Mouse (Mus musculus): Measurements from ENCODE around the gene Nfam1.

Gene Nfam1

DNA sequence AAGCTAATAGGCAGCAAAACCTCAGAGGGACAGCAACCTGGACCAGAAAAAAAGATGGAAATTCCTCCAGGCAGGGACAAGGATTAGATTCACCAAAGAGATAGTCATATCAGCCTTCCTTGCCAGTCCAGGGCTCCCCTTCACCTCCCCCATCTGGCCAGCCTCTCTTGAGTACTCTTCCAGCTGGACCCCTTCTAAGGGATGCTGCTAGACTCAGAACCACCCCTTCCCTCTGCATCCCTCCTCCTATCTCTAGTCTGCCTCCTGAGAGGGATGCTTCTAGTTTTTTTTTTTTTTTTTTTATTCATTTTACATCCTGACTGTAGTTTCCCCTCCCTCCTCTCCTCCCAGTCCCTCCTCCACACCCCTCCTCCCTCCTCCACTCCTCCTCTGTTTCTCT, 36.7 kb downstream of the Nfam1 start:
- in situ Hi-C loops (cut with MboI, MseI), result no loop called here

DNA sequence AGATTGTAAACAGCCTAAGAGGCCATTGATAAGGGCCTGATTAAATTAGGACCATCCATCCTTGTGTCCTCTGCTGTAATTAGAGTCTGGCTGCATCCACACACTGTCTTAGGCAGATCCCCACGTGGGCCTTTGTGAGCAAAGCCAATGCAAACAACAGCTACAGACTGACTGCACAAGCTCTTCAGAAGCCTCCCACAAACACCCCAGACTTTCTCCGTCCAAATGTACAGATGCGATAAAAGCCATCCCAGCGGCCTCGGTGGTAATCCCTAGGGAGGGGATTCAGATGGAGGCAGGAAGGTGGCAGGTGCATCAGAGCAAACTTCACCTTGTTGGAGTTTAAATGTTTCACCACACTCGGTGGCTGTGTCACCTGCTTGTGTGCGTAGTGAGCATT, 37.9 kb downstream of the Nfam1 start:
- in situ Hi-C loops (cut with MboI, MseI), result no loop called here

DNA sequence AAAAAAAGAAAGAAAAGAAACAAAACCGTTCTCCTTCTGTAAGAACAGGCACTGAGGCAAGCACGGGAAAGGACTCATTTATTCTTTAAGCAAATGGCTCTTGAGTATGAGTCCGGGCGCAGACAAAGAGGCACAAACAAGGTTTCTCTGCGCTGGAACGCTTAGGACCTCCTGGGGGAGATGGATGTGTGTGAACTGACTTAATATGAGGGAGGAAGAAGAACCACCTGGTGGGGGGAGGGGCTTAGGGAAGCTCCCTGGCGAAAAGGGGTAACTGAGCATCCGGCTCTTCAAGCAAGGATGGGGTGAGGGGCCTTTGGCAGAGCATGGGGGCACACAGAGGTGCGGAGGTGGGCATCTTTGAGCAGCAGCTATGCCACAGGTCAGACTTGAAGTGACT, 40.2 kb downstream of the Nfam1 start:
- in situ Hi-C loops (cut with MboI, MseI), result no loop called here

DNA sequence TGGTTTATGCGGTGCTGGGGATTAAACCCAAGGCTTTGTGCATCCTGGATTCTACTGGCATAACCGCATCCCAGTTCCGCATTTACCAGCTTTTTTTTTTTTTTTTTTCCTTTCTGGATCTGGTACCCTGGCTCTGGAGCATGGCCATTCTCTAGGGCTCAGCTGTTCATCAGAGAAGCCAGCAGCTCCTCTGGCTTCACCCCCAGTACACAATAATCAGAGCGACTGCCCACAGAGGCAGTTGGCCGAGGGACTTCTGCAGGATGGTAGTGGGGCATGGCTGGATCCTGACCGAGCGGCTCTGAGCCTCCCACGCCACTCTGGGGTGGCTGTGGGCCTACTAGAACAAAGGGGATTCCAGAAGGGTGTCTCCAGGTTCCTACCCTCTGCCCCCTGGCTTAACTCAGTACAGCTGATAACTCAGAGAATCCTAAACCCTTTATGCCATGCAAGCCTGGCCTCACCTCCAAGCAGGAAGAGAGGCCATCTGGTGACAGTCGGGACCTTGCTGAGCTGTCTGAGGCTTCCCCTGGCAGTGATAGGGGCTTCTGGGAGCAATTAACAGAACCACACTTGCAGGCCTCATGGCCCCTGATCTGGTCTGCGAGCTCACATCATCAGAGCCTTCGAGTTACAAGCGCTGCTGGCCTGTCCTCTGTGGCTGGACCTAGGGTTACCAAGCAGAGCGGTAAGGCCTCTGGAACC, 40.9 kb downstream of the Nfam1 start:
- in situ Hi-C loops (cut with MboI, MseI), result no loop called here

DNA sequence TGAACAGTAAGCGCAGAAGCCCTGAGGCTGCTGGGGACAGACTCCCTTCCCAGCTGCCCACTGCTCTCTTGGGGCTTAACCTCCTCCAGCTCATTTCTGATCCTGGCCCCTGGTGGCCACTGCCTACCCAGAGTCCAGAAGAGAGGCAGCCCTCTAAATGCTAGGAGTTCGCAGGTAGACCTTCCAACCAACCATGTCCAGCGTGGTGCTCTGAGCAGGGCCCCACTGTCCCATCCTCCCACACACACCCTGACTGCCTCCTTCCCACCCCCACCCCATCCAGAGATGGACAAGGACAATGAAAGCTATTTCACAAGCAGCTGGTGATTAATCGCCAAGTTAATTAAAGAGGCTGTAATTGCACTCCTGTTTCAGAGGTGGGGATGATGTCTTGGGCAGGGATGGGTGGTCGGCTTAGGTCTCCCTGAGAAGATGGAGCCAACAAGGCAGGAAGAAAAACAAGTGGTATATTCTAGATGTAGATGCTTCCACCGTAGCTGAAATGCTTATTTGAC, 43.9 kb downstream of the Nfam1 start:
- in situ Hi-C loops (cut with MboI, MseI), result loop anchor here in 1 of 2 experiments (10.0 kb wide), 1 partner anchor 1464 kb away; no protein-coding TSS in a partner anchor

DNA sequence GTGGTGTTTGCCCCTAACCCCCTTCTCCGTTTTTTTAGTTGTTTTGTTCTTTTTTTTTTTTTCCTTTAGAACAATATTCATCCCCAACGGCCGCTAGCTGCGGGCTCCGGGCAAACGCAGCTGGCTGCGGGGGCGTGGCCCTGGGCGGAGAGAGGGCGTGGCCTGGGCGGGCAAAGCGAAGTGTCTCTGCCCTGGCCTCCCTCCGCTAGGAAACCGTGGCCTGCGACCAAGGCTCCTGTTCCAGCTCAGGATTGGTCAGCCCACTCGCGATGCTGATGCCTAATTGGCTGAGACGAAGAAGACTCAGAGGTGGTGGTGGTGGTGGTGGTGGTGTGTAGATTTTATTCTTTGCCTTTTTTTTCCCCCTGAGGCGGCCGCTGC, 45.4 kb downstream of the Nfam1 start, which contains the start of gene Tcf20:
TSS of gene Tcf20 (minus strand) at position 141 of the 381 bp plus-strand sequence.
- in situ Hi-C loops (cut with MboI, MseI), result loop anchor here in 1 of 2 experiments (10.0 kb wide), 1 partner anchor 1463 kb away; no protein-coding TSS in a partner anchor

DNA sequence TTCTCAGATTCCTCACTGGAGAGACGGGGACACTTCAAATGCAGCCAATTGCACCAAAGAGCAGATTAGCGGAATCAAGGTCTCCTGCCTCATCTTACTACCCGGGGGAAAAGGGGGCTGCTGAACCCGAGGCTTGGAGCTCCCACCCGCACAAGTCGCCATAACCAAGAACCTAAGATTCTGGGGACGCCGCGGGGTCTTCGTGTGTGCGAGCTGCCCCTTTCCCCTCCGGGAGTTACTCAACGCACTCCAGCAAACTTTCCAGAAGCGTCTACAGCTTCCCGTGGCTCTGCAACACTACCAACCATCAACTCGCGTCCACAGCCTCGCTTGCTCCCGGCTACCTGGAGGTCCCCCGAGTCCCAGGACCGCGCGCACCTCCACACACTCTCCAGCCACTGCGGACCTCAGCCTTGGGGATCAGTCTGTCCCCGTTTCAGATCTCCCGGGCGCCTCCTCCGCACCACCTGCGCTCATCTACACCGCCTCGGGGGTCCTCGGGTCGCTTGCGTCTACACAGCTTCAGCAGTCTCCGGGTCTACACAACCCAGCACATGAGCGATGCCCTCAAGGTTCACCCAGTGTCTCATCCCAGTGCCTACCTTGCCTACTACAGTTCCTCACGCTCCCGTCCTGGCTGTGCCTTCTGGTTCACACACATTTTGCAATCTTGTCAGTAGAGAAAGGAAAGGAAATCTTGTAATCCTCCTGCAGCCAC, 45.9 kb downstream of the Nfam1 start:
- in situ Hi-C loops (cut with MboI, MseI), result loop anchor here in 1 of 2 experiments (10.0 kb wide), 1 partner anchor 1462 kb away; no protein-coding TSS in a partner anchor

DNA sequence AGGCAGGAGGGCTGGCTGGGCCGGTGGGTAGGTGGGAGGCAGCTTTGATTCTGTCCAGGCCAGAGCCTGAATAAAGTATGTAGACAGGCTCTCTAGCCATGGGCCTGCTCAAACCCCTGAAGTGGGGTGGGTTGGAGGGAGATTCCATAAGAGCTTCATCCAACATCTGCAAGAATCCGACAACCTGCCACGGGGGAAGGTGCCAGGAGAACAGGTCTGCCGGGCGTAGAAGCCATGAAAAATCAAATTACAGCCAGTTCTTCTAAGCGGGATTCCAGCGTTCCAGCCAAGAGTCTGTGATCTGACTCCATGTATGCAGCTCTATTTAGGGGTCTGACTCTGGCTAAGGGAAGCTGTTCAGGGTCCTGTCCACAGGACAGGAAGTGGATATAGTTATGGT, 48.5 kb downstream of the Nfam1 start:
- in situ Hi-C loops (cut with MboI, MseI), result loop anchor here in 1 of 2 experiments (5.0 to 10.0 kb wide), 2 partner anchors 53 to 1460 kb away; no protein-coding TSS in a partner anchor

DNA sequence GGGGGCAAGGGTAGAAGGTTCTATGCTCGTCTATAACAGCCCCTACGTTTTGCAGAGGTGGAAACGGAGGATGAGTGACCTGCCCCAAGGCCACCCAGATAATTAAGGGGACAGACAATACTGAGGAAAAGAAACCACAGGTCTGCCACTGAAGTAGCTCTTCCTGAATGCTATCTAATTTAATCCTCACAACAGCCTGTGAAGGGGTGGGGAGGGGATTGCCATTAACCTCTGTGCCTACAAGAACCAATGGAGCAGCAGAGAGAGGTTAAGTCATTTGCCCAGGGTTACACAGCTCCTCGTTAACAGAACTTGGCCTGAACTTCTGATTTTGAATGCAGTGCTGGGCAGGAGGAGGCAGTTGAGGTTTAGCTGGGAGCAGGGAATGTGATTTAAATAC, 49.0 kb downstream of the Nfam1 start:
- in situ Hi-C loops (cut with MboI, MseI), result loop anchor here in 1 of 2 experiments (5.0 to 10.0 kb wide), 2 partner anchors 53 to 1459 kb away; no protein-coding TSS in a partner anchor

DNA sequence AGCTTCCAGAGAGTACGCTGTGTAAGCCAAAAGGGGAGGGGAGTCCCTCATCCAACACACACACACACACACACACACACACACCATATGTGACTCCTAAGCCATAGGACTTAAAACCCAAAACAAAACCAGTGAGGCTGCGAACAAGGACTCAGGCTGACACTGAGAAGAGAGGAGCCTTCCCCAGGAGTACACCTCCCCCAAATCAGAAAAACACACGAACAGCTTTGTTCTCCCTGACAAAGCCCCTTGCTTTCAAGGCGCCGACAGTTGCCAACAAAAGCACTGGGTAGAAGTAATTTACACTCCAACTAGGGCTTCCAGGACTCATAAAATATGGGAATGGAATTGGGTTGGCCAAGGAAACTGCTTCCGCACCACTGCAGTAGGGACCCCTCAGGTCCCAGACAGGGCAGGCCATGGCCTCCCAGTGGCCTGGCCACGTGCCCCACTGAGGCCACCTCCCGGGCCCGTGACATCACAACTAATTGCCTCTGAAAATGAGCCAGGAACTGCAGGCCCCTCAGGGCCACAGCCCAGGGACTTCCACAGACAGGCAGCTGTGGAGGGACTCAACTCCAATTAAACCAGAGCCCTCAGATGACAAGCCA, 49.6 kb downstream of the Nfam1 start:
- in situ Hi-C loops (cut with MboI, MseI), result loop anchor here in 1 of 2 experiments (5.0 to 10.0 kb wide), 2 partner anchors 54 to 1459 kb away; no protein-coding TSS in a partner anchor

DNA sequence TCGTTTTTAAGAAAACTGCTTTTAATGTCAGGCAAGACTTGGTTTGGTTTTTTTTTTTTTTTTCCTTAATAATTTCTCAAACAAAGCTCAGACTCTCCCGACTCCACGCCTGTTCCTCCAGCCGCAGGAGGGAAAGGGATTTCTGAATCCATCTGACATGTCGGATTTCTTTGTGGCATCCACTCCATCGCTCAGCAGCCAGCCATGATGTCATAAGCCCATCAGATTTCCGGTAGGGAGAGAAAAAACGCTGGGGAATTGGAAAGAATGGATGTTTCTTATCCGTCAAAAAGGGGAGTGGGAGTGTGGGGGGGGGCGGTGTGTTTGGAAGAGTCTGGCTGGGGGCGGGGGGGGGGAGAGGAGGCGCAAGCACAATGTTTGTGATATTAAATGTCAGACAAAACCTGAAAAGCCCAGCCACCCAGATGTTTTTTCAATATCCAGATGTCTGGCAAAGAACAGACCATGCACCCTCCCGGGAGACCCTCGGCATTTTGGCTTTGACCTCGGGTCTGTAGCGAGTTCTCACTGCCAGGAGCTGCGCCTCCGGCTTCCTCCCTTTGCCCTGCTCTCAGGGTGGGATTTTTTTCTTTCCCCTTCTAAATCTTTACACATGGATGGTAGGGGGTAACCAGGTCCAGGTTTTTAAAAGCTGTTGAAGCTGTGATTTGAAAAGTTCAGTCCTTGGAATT, 50.2 kb downstream of the Nfam1 start:
- in situ Hi-C loops (cut with MboI, MseI), result loop anchor here in 1 of 2 experiments (5.0 to 10.0 kb wide), 2 partner anchors 54 to 1458 kb away; no protein-coding TSS in a partner anchor

DNA sequence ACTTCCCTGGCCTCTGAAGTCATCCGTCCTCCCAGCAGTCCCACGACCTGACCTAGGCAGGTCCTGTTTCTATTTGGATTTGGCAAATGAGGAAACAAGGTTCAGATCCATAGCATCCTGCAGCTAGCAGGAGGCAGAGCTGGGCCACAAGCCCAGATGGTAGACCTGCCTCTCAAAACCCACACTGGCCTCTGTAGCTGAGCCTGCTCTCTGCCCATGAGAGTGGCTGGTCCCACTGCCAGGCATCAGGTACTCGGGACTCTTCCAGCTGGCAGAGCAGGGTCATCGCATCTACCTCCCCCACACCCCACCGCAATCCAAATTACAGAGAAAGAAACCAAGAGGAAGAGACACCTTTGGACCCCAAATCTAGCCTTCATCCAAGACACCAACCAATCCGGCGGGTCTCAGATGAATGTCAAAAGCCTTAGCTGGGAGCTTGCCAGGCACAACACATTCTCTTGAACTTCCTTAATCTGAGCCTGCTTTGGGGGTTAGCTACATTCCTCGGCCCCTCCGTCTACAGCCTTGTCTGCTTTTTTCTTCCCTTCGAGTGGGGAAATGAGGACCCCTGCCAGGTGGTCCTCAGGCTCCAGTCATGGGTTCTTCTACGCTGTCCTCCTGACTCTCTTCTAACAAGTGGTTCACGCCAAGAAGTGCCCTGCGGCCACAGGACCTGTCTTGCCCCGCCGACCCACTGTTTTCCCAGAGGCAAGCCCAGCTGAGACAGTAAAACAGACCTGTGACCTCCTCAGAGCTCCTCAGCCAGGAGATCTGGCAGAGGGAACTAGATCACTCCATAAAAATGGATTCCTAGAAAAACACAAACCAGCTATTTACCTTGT, 51.2 kb downstream of the Nfam1 start:
- in situ Hi-C loops (cut with MboI, MseI), result loop anchor here in 1 of 2 experiments (5.0 to 10.0 kb wide), 2 partner anchors 55 to 1457 kb away; no protein-coding TSS in a partner anchor

DNA sequence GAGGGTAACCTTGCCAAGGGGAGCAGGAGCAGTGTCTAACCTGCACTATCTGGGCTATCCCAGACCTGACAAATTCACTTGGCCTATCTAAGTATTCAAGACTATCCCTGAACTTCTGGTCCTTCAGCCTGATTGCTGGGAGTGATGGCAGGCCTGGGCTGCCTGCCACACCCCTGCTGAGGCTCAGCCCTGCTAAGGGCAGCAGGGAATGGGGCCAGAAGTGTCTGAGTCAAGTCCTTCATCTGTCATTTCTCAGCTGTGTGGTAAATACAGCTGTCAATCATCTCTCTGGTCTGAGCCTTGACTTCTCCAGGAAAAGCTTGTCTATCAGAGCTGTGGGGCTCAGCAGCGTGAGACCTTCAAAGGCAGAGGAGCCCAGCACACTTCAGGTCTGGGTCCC, 53.6 kb downstream of the Nfam1 start:
- in situ Hi-C loops (cut with MboI, MseI), result no loop called here

DNA sequence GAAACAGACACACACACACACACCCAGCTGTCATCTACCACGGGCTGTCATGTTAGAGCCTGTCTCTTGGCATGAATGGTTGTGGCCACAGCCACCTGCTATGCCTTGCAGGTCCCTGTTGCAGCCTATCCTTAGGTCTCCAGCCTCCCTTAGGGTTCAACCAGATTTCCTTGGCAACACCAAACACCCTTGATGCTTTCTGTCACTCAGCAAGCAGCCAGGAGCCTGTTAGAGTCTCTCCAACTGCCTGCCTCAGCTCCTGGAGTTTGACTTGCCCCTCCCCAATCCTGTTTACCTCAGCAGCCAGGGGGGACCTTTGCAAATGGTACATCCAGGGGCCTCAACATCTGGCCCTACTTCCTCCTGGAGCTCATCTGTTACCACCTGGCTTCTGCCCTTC, 58.6 kb downstream of the Nfam1 start:
- in situ Hi-C loops (cut with MboI, MseI), result no loop called here

DNA sequence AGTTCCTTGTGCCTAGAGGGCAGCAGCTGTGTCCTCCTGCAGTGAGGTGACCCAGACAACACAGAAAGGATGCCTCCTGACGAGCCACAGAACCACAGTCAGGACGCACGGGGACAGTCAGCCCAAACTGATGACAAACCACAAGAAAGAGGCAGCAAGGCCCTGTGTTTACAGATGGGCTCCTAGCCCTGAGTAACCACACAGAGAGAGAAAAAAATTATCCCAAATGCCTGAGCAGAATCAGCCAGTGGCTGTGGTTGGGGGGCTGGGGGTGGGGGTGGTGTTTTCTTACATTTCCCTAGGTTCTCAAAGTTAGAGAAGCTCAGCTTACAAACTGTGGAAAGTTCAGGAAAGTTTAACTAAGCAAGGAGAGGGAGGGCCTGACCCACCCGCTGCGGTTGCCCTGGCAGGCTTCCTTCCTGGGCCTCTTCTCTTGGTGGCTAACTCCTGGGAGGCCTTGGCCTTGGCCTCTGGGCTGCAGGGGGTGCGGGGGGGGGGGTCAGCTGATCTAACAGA, 63.8 kb downstream of the Nfam1 start:
- in situ Hi-C loops (cut with MboI, MseI), result no loop called here

DNA sequence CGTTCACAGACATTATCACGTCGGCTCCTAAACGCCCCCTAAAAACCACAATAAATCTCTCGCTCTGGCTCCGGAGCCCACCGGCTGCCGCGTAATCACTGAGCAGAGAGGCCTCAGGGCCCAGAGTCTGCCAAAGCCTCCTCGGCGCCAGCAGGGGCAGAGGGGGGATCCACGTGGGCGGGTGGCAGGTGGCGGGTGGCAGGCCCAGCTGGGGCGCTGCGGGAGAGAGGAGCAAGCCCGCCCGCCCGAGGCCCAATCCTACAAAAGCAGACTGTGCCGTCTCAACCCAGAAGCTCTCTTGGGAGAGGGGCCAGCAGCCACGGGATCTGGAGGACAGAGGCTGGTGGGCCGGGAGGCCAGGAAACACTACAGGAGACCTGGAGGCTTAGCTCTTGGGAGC, 64.7 kb downstream of the Nfam1 start:
- in situ Hi-C loops (cut with MboI, MseI), result no loop called here

DNA sequence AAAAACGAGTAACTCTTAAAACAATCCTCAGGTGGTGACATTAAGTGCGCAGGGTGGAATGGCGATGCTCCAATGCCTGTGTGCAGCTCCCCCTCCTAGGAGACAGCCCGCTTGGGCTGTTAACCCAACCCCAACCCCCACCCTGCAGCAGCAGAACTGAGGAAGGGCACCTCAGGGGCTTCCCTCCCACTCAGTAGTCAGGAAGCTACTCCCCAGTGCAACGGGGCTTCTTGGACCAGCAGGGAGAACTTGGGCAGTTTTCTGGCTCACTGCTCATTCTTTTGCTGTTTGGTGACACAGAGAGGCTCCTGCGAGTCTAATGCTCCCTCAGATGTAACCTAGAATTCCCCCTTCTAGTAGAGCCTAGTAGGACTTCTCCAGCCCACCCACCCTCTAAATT, 65.2 kb downstream of the Nfam1 start:
- in situ Hi-C loops (cut with MboI, MseI), result no loop called here

DNA sequence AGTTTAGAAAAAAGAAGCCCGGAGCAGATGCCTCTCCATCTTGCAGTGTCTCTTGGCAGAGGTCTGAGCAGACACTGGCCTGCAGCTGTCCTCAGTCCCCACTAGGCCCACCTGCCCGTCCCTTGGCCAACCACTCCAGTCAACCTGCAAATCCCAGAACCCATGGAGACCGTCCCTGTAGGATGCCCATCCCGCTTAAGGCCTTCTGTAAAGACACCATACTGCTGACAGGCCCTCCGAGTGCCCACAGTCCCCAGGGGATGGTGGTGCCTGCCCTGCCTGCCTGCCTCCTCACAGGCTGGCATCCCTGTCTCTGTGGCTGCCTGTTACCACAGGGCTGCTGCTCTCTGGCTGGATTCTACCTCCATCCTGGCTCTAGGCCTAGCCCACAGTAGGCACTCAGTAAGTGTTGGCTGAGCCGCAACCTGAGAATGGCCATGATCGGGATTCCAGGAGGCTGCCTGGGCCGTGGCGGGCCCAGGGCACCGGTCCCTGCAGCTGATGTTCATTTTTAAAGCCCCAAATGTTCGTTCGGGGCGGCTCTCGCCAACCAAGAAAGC, 68.8 kb downstream of the Nfam1 start:
- in situ Hi-C loops (cut with MboI, MseI), result no loop called here

DNA sequence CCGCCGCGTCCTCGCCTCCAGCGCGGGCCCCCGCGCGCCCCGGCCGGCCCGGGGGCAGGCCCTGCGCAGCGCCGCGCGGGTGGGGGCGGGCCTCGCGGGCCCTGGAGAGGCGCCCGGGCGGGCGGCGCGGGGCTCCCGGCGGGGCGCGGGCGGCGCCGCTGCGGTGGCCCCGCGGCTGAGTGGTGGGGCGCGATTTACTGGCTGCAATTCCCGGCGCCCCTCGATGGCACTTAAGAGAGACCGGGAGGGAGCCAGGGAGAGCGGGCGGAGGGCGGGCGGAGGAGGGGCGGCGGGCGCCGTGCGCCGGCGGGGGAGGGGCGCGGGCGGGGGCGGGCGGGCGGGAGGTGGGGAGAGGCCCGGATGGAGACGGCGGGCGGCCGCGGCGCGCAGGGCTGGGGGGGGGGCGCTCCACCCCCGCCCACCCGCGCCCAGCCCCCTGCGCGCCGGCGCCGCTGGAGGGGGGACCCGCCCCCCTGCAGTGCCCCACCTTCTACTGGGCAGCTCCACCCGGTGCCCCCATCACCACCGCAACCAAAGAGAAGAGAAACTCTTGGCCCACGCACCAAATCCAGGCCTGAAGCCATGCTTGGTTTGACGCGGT, 69.5 kb downstream of the Nfam1 start:
- in situ Hi-C loops (cut with MboI, MseI), result no loop called here

Data from T-helper 17 cell (primary cell).